Mouse (Mus musculus) stomach, postnatal 0 days (tissue): Measurements from ENCODE around the gene Nr2c1.

Experiments
- CTCF ChIP-seq: IDR thresholded peaks from 2 replicates; pipeline ENCODE4 v1.5.1; 2016; ENCODE audit warnings: antibody characterized with exemption, low read depth, mild to moderate bottlenecking, moderate library complexity
- EP300 ChIP-seq: optimal IDR thresholded peaks from 2 replicates; pipeline ENCODE3; 2016; ENCODE audit warnings: antibody characterized with exemption

- no peak for TF ChIP-seq CTCF
- no peak for TF ChIP-seq EP300
Measured at GRCm38 (mm10) chr10:94211725-94212124, 63.9 kb downstream of the Nr2c1 start.
